Mouse (Mus musculus): Measurements from ENCODE around the gene Dcaf15. TPM values are rescaled to one million over a fixed set of nuclear protein-coding genes. Genes with fewer than 3 reads are reported as not detected.

Gene Dcaf15
- polyA plus RNA-seq, 1 experiment = 108 TPM

DNA sequence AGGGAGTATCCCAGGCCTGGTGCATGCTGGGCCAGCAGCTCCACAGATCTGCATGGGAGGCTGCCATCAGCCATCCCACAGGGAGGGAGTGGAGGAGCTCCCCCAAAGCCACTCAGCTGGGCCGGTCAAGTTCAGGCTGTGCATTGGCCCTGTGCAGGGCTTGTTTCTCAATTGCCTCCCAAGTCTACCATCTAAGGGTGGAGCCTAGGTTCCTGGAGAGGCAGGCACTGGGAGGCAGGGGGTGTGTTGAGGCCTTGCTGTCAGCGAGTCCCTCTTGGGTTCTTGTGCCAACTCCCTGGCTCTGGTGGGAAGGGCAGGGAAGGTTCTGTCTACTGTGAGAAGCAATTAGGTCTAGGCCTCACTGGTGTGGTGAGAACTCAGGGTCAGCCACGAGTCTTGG, 32.6 kb downstream of the Dcaf15 start:
- H3K36me3 ChIP-seq (ENCODE audit: control insufficient read depth, insufficient read depth, low read length) = no peaks in the 10 kb centered on the region
- 74% methylated on average over 3 of the region's 3 CpGs for WGBS
- no peak overlapping the region for H3K27ac ChIP-seq (ENCODE audit: insufficient read depth, low read depth, low read length)
- TF ChIP-seq POLR2A (IDR thresholded peaks at IDR 0.05; ENCODE audit: low read depth, low read length) (no peak), CTCF (IDR thresholded peaks at IDR 0.05; ENCODE audit: extremely low read depth, insufficient read length, insufficient replicate concordance, low read depth, low read length) (no peak)
- no peak overlapping the region for H3K4me3 ChIP-seq (ENCODE audit: low read depth, low read length)
- peaks cover 27% of the 10 kb centered on the region for H3K4me1 ChIP-seq (ENCODE audit: control insufficient read depth, insufficient read depth, insufficient read length, low read length)
- no peaks in the 10 kb centered on the region for H3K27me3 ChIP-seq (ENCODE audit: control insufficient read depth, insufficient read depth, low read length)

- H3K27ac ChIP-seq (ENCODE audit: insufficient read depth, low read depth, low read length) = no peak overlapping the region
- TF ChIP-seq CTCF (IDR thresholded peaks at IDR 0.05; ENCODE audit: extremely low read depth, insufficient read length, insufficient replicate concordance, low read depth, low read length) (no peak), POLR2A (IDR thresholded peaks at IDR 0.05; ENCODE audit: low read depth, low read length) (no peak)
- H3K4me1 ChIP-seq (ENCODE audit: control insufficient read depth, insufficient read depth, insufficient read length, low read length) = peaks cover 27% of the 10 kb centered on the region
- no peaks in the 10 kb centered on the region for H3K36me3 ChIP-seq (ENCODE audit: control insufficient read depth, insufficient read depth, low read length)
- WGBS = 68% methylated on average over 2 of the region's 2 CpGs
- no peak overlapping the region for H3K4me3 ChIP-seq (ENCODE audit: low read depth, low read length)
- no peaks in the 10 kb centered on the region for H3K27me3 ChIP-seq (ENCODE audit: control insufficient read depth, insufficient read depth, low read length)
Measured at GRCm38 (mm10) chr8:84070667-84071066, 33.9 kb downstream of the Dcaf15 start.

GRCm38 (mm10) chr8:84070241-84070640, 34.3 kb downstream of the Dcaf15 start:
- Histone ChIP-seq H3K27ac (ENCODE audit: insufficient read depth, low read depth, low read length) (no peak overlapping the region), H3K27me3 (ENCODE audit: control insufficient read depth, insufficient read depth, low read length) (no peaks in the 10 kb centered on the region), H3K4me3 (ENCODE audit: low read depth, low read length) (no peak overlapping the region), H3K36me3 (ENCODE audit: control insufficient read depth, insufficient read depth, low read length) (no peaks in the 10 kb centered on the region), H3K4me1 (ENCODE audit: control insufficient read depth, insufficient read depth, insufficient read length, low read length) (peaks cover 27% of the 10 kb centered on the region)
- TF ChIP-seq POLR2A (IDR thresholded peaks at IDR 0.05; ENCODE audit: low read depth, low read length) (no peak), CTCF (IDR thresholded peaks at IDR 0.05; ENCODE audit: extremely low read depth, insufficient read length, insufficient replicate concordance, low read depth, low read length) (no peak)
- 80% methylated on average over 5 of the region's 5 CpGs for WGBS

DNA sequence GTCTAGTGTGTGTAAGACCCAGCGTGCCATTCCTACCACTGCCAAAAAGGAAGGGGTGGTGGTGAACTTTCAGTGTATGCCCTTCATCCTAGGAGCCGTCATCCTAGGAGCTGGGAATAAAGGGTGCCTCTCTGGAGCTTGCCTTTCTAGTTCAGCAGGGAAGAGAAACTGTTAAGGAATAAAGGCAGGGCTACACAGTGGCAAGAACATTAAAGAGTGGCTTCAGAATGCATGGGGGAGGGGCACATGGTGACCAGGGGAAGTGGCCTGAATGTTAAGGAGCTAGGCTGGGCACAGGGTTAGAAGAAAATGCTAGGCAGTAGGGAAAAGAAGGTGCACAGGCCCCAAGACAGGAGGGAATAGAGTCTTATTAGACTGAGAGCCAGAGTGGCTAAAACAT, 34.8 kb downstream of the Dcaf15 start:
- 54% methylated on average over 2 of the region's 2 CpGs for WGBS
- H3K27ac ChIP-seq (ENCODE audit: insufficient read depth, low read depth, low read length) = peak overlapping the region; percentile 52
- TF ChIP-seq CTCF (IDR thresholded peaks at IDR 0.05; ENCODE audit: extremely low read depth, insufficient read length, insufficient replicate concordance, low read depth, low read length) (no peak), POLR2A (IDR thresholded peaks at IDR 0.05; ENCODE audit: low read depth, low read length) (no peak)
- no peak overlapping the region for H3K4me3 ChIP-seq (ENCODE audit: low read depth, low read length)
- no peaks in the 10 kb centered on the region for H3K27me3 ChIP-seq (ENCODE audit: control insufficient read depth, insufficient read depth, low read length)
- no peaks in the 10 kb centered on the region for H3K36me3 ChIP-seq (ENCODE audit: control insufficient read depth, insufficient read depth, low read length)
- H3K4me1 ChIP-seq (ENCODE audit: control insufficient read depth, insufficient read depth, insufficient read length, low read length) = peaks cover 27% of the 10 kb centered on the region

GRCm38 (mm10) chr8:84069169-84069568, 35.4 kb downstream of the Dcaf15 start:
- H3K4me1 ChIP-seq (ENCODE audit: control insufficient read depth, insufficient read depth, insufficient read length, low read length) = peaks cover 27% of the 10 kb centered on the region
- TF ChIP-seq POLR2A (IDR thresholded peaks at IDR 0.05; ENCODE audit: low read depth, low read length) (no peak), CTCF (IDR thresholded peaks at IDR 0.05; ENCODE audit: extremely low read depth, insufficient read length, insufficient replicate concordance, low read depth, low read length) (no peak)
- H3K27ac ChIP-seq (ENCODE audit: insufficient read depth, low read depth, low read length) = peak overlapping the region; percentile 72
- H3K4me3 ChIP-seq (ENCODE audit: low read depth, low read length) = 0 out of 2 replicates have a peak overlapping the region, but pooled peaks have one; percentile 1
- no peaks in the 10 kb centered on the region for H3K27me3 ChIP-seq (ENCODE audit: control insufficient read depth, insufficient read depth, low read length)
- H3K36me3 ChIP-seq (ENCODE audit: control insufficient read depth, insufficient read depth, low read length) = no peaks in the 10 kb centered on the region
- WGBS = 9% methylated on average over 1 of the region's 1 CpGs

- Histone ChIP-seq H3K27me3 (ENCODE audit: control insufficient read depth, insufficient read depth, low read length) (no peaks in the 10 kb centered on the region), H3K36me3 (ENCODE audit: control insufficient read depth, insufficient read depth, low read length) (no peaks in the 10 kb centered on the region), H3K4me3 (ENCODE audit: low read depth, low read length) (no peak overlapping the region), H3K27ac (ENCODE audit: insufficient read depth, low read depth, low read length) (peak overlapping the region; percentile 72), H3K4me1 (ENCODE audit: control insufficient read depth, insufficient read depth, insufficient read length, low read length) (peaks cover 27% of the 10 kb centered on the region)
- no peak for TF ChIP-seq CTCF (IDR thresholded peaks at IDR 0.05; ENCODE audit: extremely low read depth, insufficient read length, insufficient replicate concordance, low read depth, low read length)
- no peak for TF ChIP-seq POLR2A (IDR thresholded peaks at IDR 0.05; ENCODE audit: low read depth, low read length)
- WGBS = 51% methylated on average over 12 of the region's 12 CpGs
Measured at GRCm38 (mm10) chr8:84068316-84069035, 36.1 kb downstream of the Dcaf15 start.

DNA sequence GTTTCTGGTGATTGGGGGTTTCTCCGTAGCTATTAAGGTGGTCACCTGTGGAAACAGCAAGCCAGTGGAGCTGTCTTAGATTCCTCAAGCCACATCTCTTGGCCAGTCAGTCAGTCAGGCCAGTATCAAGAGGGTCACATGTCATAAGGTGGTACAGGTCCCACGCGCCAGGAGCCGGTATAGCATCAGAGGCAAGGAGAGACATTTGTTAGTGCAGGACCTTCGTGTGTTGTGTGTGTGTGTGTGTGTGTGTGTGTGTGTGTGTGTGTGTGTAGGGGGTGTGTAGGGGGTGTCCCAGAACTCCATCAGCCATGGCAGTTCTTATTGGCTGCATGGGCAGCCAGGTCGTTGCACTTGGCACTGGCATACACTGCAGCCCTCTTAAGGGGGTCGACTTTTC, 36.7 kb downstream of the Dcaf15 start:
- Histone ChIP-seq H3K4me3 (ENCODE audit: low read depth, low read length) (peak overlapping the region; percentile 10), H3K36me3 (ENCODE audit: control insufficient read depth, insufficient read depth, low read length) (no peaks in the 10 kb centered on the region), H3K4me1 (ENCODE audit: control insufficient read depth, insufficient read depth, insufficient read length, low read length) (peaks cover 27% of the 10 kb centered on the region), H3K27me3 (ENCODE audit: control insufficient read depth, insufficient read depth, low read length) (no peaks in the 10 kb centered on the region), H3K27ac (ENCODE audit: insufficient read depth, low read depth, low read length) (peak overlapping the region; percentile 48; the same call in 1 of the 2 replicates)
- TF ChIP-seq CTCF (IDR thresholded peaks at IDR 0.05; ENCODE audit: extremely low read depth, insufficient read length, insufficient replicate concordance, low read depth, low read length) (no peak), POLR2A (IDR thresholded peaks at IDR 0.05; ENCODE audit: low read depth, low read length) (no peak)
- WGBS = 83% methylated on average over 7 of the region's 7 CpGs
